Mouse (Mus musculus): ENCODE results near the gene Slain2.

DNA sequence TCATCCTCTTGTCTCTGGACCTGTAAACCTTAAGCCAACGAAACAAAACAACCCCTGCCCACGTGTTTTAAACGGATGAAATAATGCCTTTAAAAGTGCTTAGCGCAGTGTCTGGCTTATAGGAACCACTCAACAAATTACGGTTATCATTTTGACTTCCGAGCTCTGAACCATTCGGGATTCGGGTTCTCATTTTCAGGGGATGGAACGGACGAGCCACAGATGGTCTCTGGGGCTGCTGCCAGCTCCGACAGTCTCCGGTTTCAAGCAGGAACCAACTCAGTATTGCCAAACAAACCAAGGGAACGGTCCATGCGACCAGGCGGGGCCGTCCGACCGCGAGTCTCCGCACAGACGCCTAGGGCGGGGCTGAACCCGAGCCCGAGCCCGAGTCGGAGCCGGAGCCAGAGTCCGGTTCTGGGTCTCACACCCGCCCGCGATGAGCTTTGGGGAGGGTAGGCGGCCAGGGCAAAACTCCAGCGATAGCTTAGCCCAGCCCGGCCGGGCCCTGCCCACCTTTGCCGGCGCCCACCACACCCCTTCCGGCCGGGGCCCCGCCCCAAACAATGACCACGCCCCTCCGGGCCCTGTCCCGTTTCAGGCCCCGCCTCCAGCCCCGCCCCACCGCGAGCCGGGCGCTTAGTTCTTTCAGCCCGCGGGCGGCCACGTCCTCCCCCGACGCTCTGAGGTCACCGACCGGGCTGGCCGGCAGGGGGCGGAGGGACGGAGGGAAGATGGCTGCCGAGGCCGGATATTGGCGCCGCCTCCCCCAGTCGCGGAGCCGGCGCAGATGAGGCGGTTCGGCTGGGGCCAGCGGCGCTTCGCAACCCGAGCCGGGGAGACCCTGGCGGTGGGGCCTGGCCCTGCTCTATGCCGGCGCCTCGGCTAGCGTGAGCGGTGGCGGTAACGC is at the start of gene Slain2:
- peak; percentile 87 for TF ChIP-seq CTCF (IDR thresholded peaks at IDR 0.05)
- peak; percentile 49 for TF ChIP-seq EP300 (IDR thresholded peaks at IDR 0.05; ENCODE audit: insufficient read depth, low read depth, low read length)
- peak; percentile 62 for TF ChIP-seq POLR2A (IDR thresholded peaks at IDR 0.05; ENCODE audit: insufficient read depth, low read depth, low read length)
